Mouse (Mus musculus): ENCODE measurements around the gene Rcan1. TPM values are rescaled to one million over a fixed set of nuclear protein-coding genes. Genes with fewer than 3 reads are reported as not detected.

Rcan1 gene
- polyA plus RNA-seq, 2 experiments, result 28.2 to 38.0 TPM

DNA sequence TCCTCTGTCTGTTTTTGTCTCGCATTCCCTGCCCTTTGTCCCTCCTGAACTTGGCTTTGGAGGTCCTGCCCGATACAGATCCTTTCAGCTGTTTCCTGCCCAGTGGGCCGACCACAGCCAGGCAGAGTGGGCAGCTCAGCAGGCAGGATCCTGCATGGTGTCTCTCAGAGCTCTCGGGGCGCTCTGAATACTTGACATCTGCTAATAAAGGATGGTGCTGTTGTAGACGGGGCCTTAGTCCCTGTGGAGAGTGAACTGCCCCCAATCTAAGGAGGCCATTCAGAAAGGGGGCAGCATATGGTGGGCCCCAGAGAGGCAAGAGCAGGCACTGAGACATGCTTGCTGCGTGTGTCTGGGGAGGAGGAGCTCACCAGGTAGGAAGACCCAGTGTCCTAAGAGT lies 57.8 kb downstream of the Rcan1 start:
- Histone ChIP-seq H3K4me2 (replicated peaks; ENCODE audit: low read depth, low read length, severe bottlenecking) (no peak overlapping the region), H3K36me3 (ENCODE audit: control insufficient read depth, insufficient read depth, low read length) (no peaks in the 10 kb centered on the region), H3K9ac (ENCODE audit: low read depth, low read length, severe bottlenecking) (no peak overlapping the region), H3K4me3 (replicated peaks; ENCODE audit: low read length) (no peak overlapping the region), H3K4me1 (ENCODE audit: control insufficient read depth, insufficient read depth, low read length) (peaks cover 18% of the 10 kb centered on the region), H3K27me3 (ENCODE audit: control insufficient read depth, insufficient read depth, low read length) (no peaks in the 10 kb centered on the region), H3K27ac (replicated peaks; ENCODE audit: low read depth, low read length) (no peak overlapping the region), H3K9me3 (ENCODE audit: control insufficient read depth, low read length) (no peaks in the 10 kb centered on the region)
- DNase-seq (ENCODE audit: low spot score), result no peak
- TF ChIP-seq POLR2A (IDR thresholded peaks at IDR 0.05; ENCODE audit: borderline replicate concordance, extremely low read depth, insufficient read depth, insufficient read length), result no peak
- ATAC-seq (ENCODE audit: low FRiP score, low read depth), result no peak
- 38% methylated on average over 7 of the region's 7 CpGs for WGBS

- Histone ChIP-seq H3K9me3 (ENCODE audit: control insufficient read depth, low read length) (no peaks in the 10 kb centered on the region), H3K4me1 (ENCODE audit: control insufficient read depth, insufficient read depth, low read length) (peaks cover 18% of the 10 kb centered on the region), H3K4me2 (replicated peaks; ENCODE audit: low read depth, low read length, severe bottlenecking) (no peak overlapping the region), H3K27ac (replicated peaks; ENCODE audit: low read depth, low read length) (no peak overlapping the region), H3K9ac (ENCODE audit: low read depth, low read length, severe bottlenecking) (no peak overlapping the region), H3K4me3 (replicated peaks; ENCODE audit: low read length) (no peak overlapping the region), H3K27me3 (ENCODE audit: control insufficient read depth, insufficient read depth, low read length) (no peaks in the 10 kb centered on the region), H3K36me3 (ENCODE audit: control insufficient read depth, insufficient read depth, low read length) (no peaks in the 10 kb centered on the region)
- 79% methylated on average over 19 of the region's 19 CpGs for WGBS
- ATAC-seq (ENCODE audit: low FRiP score, low read depth) (no peak), DNase-seq (ENCODE audit: low spot score) (no peak)
- no peak for TF ChIP-seq POLR2A (IDR thresholded peaks at IDR 0.05; ENCODE audit: borderline replicate concordance, extremely low read depth, insufficient read depth, insufficient read length)
Measured at GRCm38 (mm10) chr16:92411981-92412706, 58.5 kb downstream of the Rcan1 start.

GRCm38 (mm10) chr16:92410344-92410743 lies 60.3 kb downstream of the Rcan1 start:
- H3K9ac ChIP-seq (ENCODE audit: low read depth, low read length, severe bottlenecking), result no peak overlapping the region
- no peak for ATAC-seq (ENCODE audit: low FRiP score, low read depth)
- no peaks in the 10 kb centered on the region for H3K27me3 ChIP-seq (ENCODE audit: control insufficient read depth, insufficient read depth, low read length)
- peaks cover 18% of the 10 kb centered on the region for H3K4me1 ChIP-seq (ENCODE audit: control insufficient read depth, insufficient read depth, low read length)
- TF ChIP-seq POLR2A (IDR thresholded peaks at IDR 0.05; ENCODE audit: borderline replicate concordance, extremely low read depth, insufficient read depth, insufficient read length), result no peak
- H3K4me2 ChIP-seq (replicated peaks; ENCODE audit: low read depth, low read length, severe bottlenecking), result no peak overlapping the region
- no peak overlapping the region for H3K27ac ChIP-seq (replicated peaks; ENCODE audit: low read depth, low read length)
- DNase-seq (ENCODE audit: low spot score), result no peak
- H3K4me3 ChIP-seq (replicated peaks; ENCODE audit: low read length), result no peak overlapping the region
- H3K36me3 ChIP-seq (ENCODE audit: control insufficient read depth, insufficient read depth, low read length), result no peaks in the 10 kb centered on the region
- 76% methylated on average over 2 of the region's 2 CpGs for WGBS
- no peaks in the 10 kb centered on the region for H3K9me3 ChIP-seq (ENCODE audit: control insufficient read depth, low read length)

- no peak for ATAC-seq (ENCODE audit: low FRiP score, low read depth)
- Histone ChIP-seq H3K9me3 (ENCODE audit: control insufficient read depth, low read length) (no peaks in the 10 kb centered on the region), H3K4me1 (ENCODE audit: control insufficient read depth, insufficient read depth, low read length) (peaks cover 18% of the 10 kb centered on the region), H3K27me3 (ENCODE audit: control insufficient read depth, insufficient read depth, low read length) (no peaks in the 10 kb centered on the region), H3K9ac (ENCODE audit: low read depth, low read length, severe bottlenecking) (no peak overlapping the region), H3K27ac (replicated peaks; ENCODE audit: low read depth, low read length) (no peak overlapping the region), H3K4me2 (replicated peaks; ENCODE audit: low read depth, low read length, severe bottlenecking) (no peak overlapping the region), H3K4me3 (replicated peaks; ENCODE audit: low read length) (no peak overlapping the region), H3K36me3 (ENCODE audit: control insufficient read depth, insufficient read depth, low read length) (no peaks in the 10 kb centered on the region)
- no peak for DNase-seq (ENCODE audit: low spot score)
- WGBS, result 55% methylated on average over 2 of the region's 2 CpGs
- TF ChIP-seq POLR2A (IDR thresholded peaks at IDR 0.05; ENCODE audit: borderline replicate concordance, extremely low read depth, insufficient read depth, insufficient read length), result no peak
Measured at GRCm38 (mm10) chr16:92407883-92408282, 62.8 kb downstream of the Rcan1 start.

GRCm38 (mm10) chr16:92404141-92404540 lies 66.5 kb downstream of the Rcan1 start:
- no peak overlapping the region for H3K4me2 ChIP-seq (replicated peaks; ENCODE audit: low read depth, low read length, severe bottlenecking)
- peaks cover 39% of the 10 kb centered on the region for H3K4me1 ChIP-seq (ENCODE audit: control insufficient read depth, insufficient read depth, low read length)
- no peak overlapping the region for H3K27ac ChIP-seq (replicated peaks; ENCODE audit: low read depth, low read length)
- H3K9ac ChIP-seq (ENCODE audit: low read depth, low read length, severe bottlenecking), result no peak overlapping the region
- 83% methylated on average over 2 of the region's 2 CpGs for WGBS
- no peaks in the 10 kb centered on the region for H3K27me3 ChIP-seq (ENCODE audit: control insufficient read depth, insufficient read depth, low read length)
- ATAC-seq (ENCODE audit: low FRiP score, low read depth), result no peak
- TF ChIP-seq POLR2A (IDR thresholded peaks at IDR 0.05; ENCODE audit: borderline replicate concordance, extremely low read depth, insufficient read depth, insufficient read length), result no peak
- H3K36me3 ChIP-seq (ENCODE audit: control insufficient read depth, insufficient read depth, low read length), result no peaks in the 10 kb centered on the region
- DNase-seq (ENCODE audit: low spot score), result no peak
- no peak overlapping the region for H3K4me3 ChIP-seq (replicated peaks; ENCODE audit: low read length)
- H3K9me3 ChIP-seq (ENCODE audit: control insufficient read depth, low read length), result no peaks in the 10 kb centered on the region
